Mouse (Mus musculus): ENCODE measurements around the gene Hdac4. TPM values are rescaled to one million over a fixed set of nuclear protein-coding genes. Genes with fewer than 3 reads are reported as not detected.

The Hdac4 gene
- polyA plus RNA-seq, 1 experiment from 2014 or later, result 38.0 TPM

- Histone ChIP-seq H3K36me3 (ENCODE audit: control insufficient read depth, insufficient read depth, low read length) (no peaks in the 10 kb centered on the region), H3K9ac (replicated peaks; ENCODE audit: low read depth, low read length) (no peak overlapping the region), H3K27me3 (ENCODE audit: control insufficient read depth, insufficient read depth, low read length) (no peaks in the 10 kb centered on the region), H3K4me1 (ENCODE audit: control insufficient read depth, insufficient read depth, low read length) (no peaks in the 10 kb centered on the region), H3K9me3 (ENCODE audit: control insufficient read depth, low read length) (no peaks in the 10 kb centered on the region), H3K4me2 (ENCODE audit: low read depth, low read length) (no peak overlapping the region), H3K4me3 (ENCODE audit: low read depth, low read length) (no peak overlapping the region), H3K27ac (ENCODE audit: low read depth, low read length) (no peak overlapping the region)
- 93% methylated on average over 4 of the region's 4 CpGs for WGBS
- no peak for ATAC-seq (ENCODE audit: low read depth)
Measured at GRCm38 (mm10) chr1:92048415-92049354, 146.8 kb downstream of the Hdac4 start.

DNA sequence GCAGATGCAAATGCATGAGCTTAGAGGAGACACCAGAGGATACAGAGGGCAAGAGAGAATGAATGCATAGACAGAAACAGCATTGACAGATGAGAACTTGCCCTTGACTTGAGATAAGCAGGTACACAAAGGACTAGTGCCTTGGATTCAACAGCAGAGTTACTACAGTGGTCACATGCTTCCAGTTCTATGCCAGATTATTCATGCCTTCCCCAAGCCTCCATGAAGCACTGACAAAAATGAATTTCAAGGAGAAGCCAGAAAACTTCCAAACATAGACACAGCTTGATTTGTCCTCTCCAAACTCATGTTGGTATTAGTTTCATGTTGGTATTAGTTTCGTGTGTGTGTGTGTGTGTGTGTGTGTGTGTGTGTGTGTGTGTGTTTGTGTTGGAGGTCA lies 149.8 kb downstream of the Hdac4 start:
- H3K4me1 ChIP-seq (ENCODE audit: control insufficient read depth, insufficient read depth, low read length), result no peaks in the 10 kb centered on the region
- no peak for ATAC-seq (ENCODE audit: low read depth)
- H3K4me3 ChIP-seq (ENCODE audit: low read depth, low read length), result no peak overlapping the region
- H3K9me3 ChIP-seq (ENCODE audit: control insufficient read depth, low read length), result no peaks in the 10 kb centered on the region
- no peak overlapping the region for H3K27ac ChIP-seq (ENCODE audit: low read depth, low read length)
- H3K36me3 ChIP-seq (ENCODE audit: control insufficient read depth, insufficient read depth, low read length), result no peaks in the 10 kb centered on the region
- WGBS, result 94% methylated on average over 1 of the region's 1 CpGs
- no peak overlapping the region for H3K9ac ChIP-seq (replicated peaks; ENCODE audit: low read depth, low read length)
- no peak overlapping the region for H3K4me2 ChIP-seq (ENCODE audit: low read depth, low read length)
- no peaks in the 10 kb centered on the region for H3K27me3 ChIP-seq (ENCODE audit: control insufficient read depth, insufficient read depth, low read length)

- H3K4me3 ChIP-seq (ENCODE audit: low read depth, low read length), result no peak overlapping the region
- no peak overlapping the region for H3K27ac ChIP-seq (ENCODE audit: low read depth, low read length)
- H3K4me1 ChIP-seq (ENCODE audit: control insufficient read depth, insufficient read depth, low read length), result no peaks in the 10 kb centered on the region
- H3K36me3 ChIP-seq (ENCODE audit: control insufficient read depth, insufficient read depth, low read length), result no peaks in the 10 kb centered on the region
- H3K9ac ChIP-seq (replicated peaks; ENCODE audit: low read depth, low read length), result no peak overlapping the region
- ATAC-seq (ENCODE audit: low read depth), result no peak
- no peaks in the 10 kb centered on the region for H3K27me3 ChIP-seq (ENCODE audit: control insufficient read depth, insufficient read depth, low read length)
- no peaks in the 10 kb centered on the region for H3K9me3 ChIP-seq (ENCODE audit: control insufficient read depth, low read length)
- H3K4me2 ChIP-seq (ENCODE audit: low read depth, low read length), result no peak overlapping the region
- 91% methylated on average over 3 of the region's 3 CpGs for WGBS
Measured at GRCm38 (mm10) chr1:92044868-92045267, 150.6 kb downstream of the Hdac4 start.

DNA sequence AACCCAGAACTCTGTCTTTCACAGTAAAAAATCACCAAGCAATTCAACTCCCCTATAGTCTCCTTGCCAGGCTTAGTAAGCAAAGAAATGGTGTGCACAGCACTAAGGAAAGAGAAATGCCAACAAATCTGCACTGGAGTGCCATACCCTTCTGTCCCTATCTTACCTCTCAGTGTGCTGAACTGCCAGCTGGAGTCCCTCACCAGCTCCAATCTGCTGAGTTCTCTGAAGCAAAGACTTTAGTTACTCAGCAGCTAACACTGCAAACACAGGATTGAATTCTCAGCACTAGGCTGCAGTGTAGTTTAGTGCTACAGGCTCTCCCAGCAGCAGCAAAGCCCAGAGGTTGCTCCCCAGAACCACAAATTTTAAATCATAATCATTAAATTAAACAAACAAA lies 151.5 kb downstream of the Hdac4 start:
- Histone ChIP-seq H3K4me2 (ENCODE audit: low read depth, low read length) (no peak overlapping the region), H3K27ac (ENCODE audit: low read depth, low read length) (no peak overlapping the region), H3K36me3 (ENCODE audit: control insufficient read depth, insufficient read depth, low read length) (no peaks in the 10 kb centered on the region), H3K4me1 (ENCODE audit: control insufficient read depth, insufficient read depth, low read length) (peaks cover 3% of the 10 kb centered on the region; the same call in 1 of the 2 replicates), H3K27me3 (ENCODE audit: control insufficient read depth, insufficient read depth, low read length) (no peaks in the 10 kb centered on the region), H3K9me3 (ENCODE audit: control insufficient read depth, low read length) (no peaks in the 10 kb centered on the region), H3K9ac (replicated peaks; ENCODE audit: low read depth, low read length) (no peak overlapping the region), H3K4me3 (ENCODE audit: low read depth, low read length) (no peak overlapping the region)
- no peak for ATAC-seq (ENCODE audit: low read depth)

DNA sequence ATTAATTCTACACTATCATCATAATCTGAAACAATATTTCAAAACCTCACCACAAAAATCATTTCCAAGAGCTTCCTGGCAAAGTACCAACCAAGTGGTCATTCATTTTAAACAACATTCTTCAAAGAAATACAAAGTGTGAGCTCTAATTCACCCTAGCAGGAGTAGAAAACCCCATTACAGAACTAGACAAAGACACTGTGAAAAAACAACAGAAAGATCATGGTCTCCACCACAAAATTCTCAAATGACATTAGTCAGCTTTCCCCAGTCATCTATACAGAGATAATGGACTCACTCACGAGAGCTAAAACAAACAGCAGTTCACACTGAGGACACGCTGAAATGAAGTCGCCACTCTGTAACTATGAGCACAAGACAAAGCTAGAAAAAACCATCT lies 153.4 kb downstream of the Hdac4 start:
- ATAC-seq (ENCODE audit: low read depth), result no peak
- Histone ChIP-seq H3K27me3 (ENCODE audit: control insufficient read depth, insufficient read depth, low read length) (no peaks in the 10 kb centered on the region), H3K9ac (replicated peaks; ENCODE audit: low read depth, low read length) (no peak overlapping the region)

DNA sequence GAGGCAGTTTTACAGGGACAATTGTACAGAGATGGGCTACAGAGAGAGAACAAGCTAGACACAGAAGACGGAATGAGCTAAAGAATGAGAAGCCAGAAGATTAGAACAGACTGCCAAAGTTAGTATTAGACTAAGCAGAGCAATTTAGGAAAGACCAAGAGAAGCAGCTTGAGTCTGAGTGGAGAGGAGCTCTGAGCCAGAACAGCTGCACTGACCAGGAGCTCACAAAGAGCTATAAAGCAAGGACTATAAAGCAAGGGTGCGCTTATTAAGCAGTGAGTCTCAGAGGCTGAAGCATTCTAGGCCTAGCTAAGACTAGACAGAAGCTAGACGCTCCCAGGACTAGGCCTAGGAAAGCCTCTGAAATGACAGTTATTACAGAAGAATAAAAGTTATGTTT lies 154.2 kb downstream of the Hdac4 start:
- Histone ChIP-seq H3K27ac (ENCODE audit: low read depth, low read length) (no peak overlapping the region), H3K4me3 (ENCODE audit: low read depth, low read length) (no peak overlapping the region), H3K9me3 (ENCODE audit: control insufficient read depth, low read length) (no peaks in the 10 kb centered on the region), H3K9ac (replicated peaks; ENCODE audit: low read depth, low read length) (no peak overlapping the region), H3K4me2 (ENCODE audit: low read depth, low read length) (no peak overlapping the region), H3K27me3 (ENCODE audit: control insufficient read depth, insufficient read depth, low read length) (no peaks in the 10 kb centered on the region), H3K4me1 (ENCODE audit: control insufficient read depth, insufficient read depth, low read length) (peaks cover 5% of the 10 kb centered on the region; the same call in 1 of the 2 replicates), H3K36me3 (ENCODE audit: control insufficient read depth, insufficient read depth, low read length) (no peaks in the 10 kb centered on the region)
- no peak for ATAC-seq (ENCODE audit: low read depth)
- 31% methylated on average over 3 of the region's 3 CpGs for WGBS

More for the DNA sequence above, 153.4 kb downstream of the Hdac4 start:
- H3K4me1 ChIP-seq (ENCODE audit: control insufficient read depth, insufficient read depth, low read length), result peaks cover 5% of the 10 kb centered on the region; the same call in 1 of the 2 replicates
- H3K36me3 ChIP-seq (ENCODE audit: control insufficient read depth, insufficient read depth, low read length), result no peaks in the 10 kb centered on the region
- H3K27ac ChIP-seq (ENCODE audit: low read depth, low read length), result no peak overlapping the region
- H3K4me3 ChIP-seq (ENCODE audit: low read depth, low read length), result no peak overlapping the region
- WGBS, result 17% methylated on average over 3 of the region's 3 CpGs
- H3K4me2 ChIP-seq (ENCODE audit: low read depth, low read length), result no peak overlapping the region
- H3K9me3 ChIP-seq (ENCODE audit: control insufficient read depth, low read length), result no peaks in the 10 kb centered on the region

DNA sequence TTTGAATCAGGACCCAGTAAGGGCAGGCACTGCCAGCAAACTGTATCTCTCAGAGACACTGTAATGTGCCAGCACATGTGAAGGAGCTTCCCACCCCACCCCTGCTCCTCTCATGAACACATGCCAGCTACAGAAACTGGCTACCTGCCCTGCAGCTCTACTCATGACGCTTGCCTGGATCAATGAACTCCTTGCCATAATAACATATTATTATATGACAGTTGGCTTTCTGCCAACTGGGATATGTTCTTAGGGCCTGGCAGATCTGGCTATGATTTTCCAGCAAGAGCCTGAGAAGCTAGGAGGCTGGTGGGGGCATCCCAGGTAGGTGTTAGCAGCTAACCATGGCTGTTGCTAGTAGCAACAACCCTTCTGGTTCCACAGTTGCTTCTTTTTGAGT lies 156.8 kb downstream of the Hdac4 start:
- H3K9me3 ChIP-seq (ENCODE audit: control insufficient read depth, low read length), result no peaks in the 10 kb centered on the region
- H3K4me3 ChIP-seq (ENCODE audit: low read depth, low read length), result no peak overlapping the region
- 45% methylated on average over 1 of the region's 1 CpGs for WGBS
- H3K4me2 ChIP-seq (ENCODE audit: low read depth, low read length), result no peak overlapping the region
- peaks cover 5% of the 10 kb centered on the region; the same call in 1 of the 2 replicates for H3K4me1 ChIP-seq (ENCODE audit: control insufficient read depth, insufficient read depth, low read length)
- H3K27ac ChIP-seq (ENCODE audit: low read depth, low read length), result no peak overlapping the region
- no peak overlapping the region for H3K9ac ChIP-seq (replicated peaks; ENCODE audit: low read depth, low read length)
- no peaks in the 10 kb centered on the region for H3K36me3 ChIP-seq (ENCODE audit: control insufficient read depth, insufficient read depth, low read length)
- no peaks in the 10 kb centered on the region for H3K27me3 ChIP-seq (ENCODE audit: control insufficient read depth, insufficient read depth, low read length)
- no peak for ATAC-seq (ENCODE audit: low read depth)

DNA sequence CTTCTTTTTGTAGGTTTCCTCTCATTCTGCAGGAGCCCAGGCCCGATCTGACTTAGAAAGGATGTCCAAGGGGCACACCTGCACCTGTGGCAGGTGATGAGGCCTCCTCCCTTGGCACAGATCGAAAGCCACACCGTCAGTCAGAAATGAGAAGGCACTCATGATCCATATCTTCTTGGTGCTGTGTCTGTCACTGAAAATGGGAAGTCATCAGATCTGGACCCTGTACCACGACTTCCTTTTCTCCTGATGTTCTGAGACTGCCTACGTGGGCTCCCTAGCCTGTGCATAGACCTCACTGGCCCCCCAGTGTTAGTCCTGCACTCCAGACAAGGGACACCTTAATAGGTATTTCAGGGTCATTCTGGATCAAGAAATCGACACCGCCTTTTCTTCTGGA lies 158.5 kb downstream of the Hdac4 start:
- no peak for ATAC-seq (ENCODE audit: low read depth)
- peaks cover 5% of the 10 kb centered on the region; the same call in 1 of the 2 replicates for H3K4me1 ChIP-seq (ENCODE audit: control insufficient read depth, insufficient read depth, low read length)
- H3K9ac ChIP-seq (replicated peaks; ENCODE audit: low read depth, low read length), result no peak overlapping the region
- no peak overlapping the region for H3K4me2 ChIP-seq (ENCODE audit: low read depth, low read length)
- no peak overlapping the region for H3K4me3 ChIP-seq (ENCODE audit: low read depth, low read length)
- H3K27me3 ChIP-seq (ENCODE audit: control insufficient read depth, insufficient read depth, low read length), result no peaks in the 10 kb centered on the region
- H3K36me3 ChIP-seq (ENCODE audit: control insufficient read depth, insufficient read depth, low read length), result no peaks in the 10 kb centered on the region
- H3K9me3 ChIP-seq (ENCODE audit: control insufficient read depth, low read length), result no peaks in the 10 kb centered on the region
- no peak overlapping the region for H3K27ac ChIP-seq (ENCODE audit: low read depth, low read length)
- 96% methylated on average over 7 of the region's 7 CpGs for WGBS

DNA sequence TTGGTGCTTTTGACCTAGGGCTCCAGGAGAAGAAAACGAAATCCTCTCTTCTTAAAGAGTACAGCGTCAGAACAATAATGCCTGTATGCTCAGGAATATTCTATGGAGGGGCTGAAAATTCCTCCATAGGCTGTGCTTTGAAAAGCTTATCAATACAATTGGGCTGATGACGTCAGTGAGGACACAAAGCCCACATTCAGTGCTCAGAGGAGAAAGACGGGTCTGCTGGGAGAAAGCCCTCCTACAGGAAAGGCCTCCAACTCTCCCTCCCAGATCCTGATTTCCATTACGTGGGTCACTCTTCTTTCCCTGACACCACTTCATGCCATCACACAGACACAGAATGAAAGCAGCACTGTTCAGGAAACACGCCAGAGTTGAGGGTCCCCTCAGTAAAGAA lies 159.7 kb downstream of the Hdac4 start:
- Histone ChIP-seq H3K4me1 (ENCODE audit: control insufficient read depth, insufficient read depth, low read length) (peaks cover 5% of the 10 kb centered on the region; the same call in 1 of the 2 replicates), H3K9ac (replicated peaks; ENCODE audit: low read depth, low read length) (no peak overlapping the region), H3K4me2 (ENCODE audit: low read depth, low read length) (no peak overlapping the region), H3K4me3 (ENCODE audit: low read depth, low read length) (no peak overlapping the region), H3K27ac (ENCODE audit: low read depth, low read length) (no peak overlapping the region), H3K36me3 (ENCODE audit: control insufficient read depth, insufficient read depth, low read length) (no peaks in the 10 kb centered on the region), H3K27me3 (ENCODE audit: control insufficient read depth, insufficient read depth, low read length) (no peaks in the 10 kb centered on the region), H3K9me3 (ENCODE audit: control insufficient read depth, low read length) (no peaks in the 10 kb centered on the region)
- WGBS, result 47% methylated on average over 6 of the region's 6 CpGs
- no peak; the same call in 1 of the 2 replicates for ATAC-seq (ENCODE audit: low read depth)

Data from neural tube, embryonic 14.5 days (tissue).